Mouse (Mus musculus): ENCODE results near the gene Fahd2a. TPM values are rescaled to one million over a fixed set of nuclear protein-coding genes. Genes with fewer than 3 reads are reported as not detected.

Fahd2a gene
- polyA plus RNA-seq, 1 experiment from 2014 or later: 30.6 TPM

DNA sequence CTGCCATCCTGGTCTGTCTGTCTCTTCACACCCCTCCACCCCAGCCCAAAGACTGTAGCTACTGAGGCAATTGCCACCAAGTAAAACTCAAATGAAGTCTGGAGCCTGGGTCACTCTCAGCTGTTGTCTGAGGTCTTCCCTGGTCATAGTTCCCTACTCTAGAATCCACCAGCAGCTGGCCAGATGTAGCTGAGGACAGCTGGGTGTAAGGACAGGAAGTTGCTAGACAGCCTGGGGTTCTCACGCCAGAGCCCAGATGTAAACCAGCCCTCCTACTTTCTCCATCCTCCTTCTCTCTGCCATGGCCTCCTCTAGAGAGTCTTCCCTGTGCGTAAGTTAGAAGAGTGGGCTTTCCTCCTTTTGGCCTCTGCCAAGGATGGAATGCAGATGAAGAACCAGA, 56.8 kb downstream of the Fahd2a start:
- no peak overlapping the region for H3K4me2 ChIP-seq
- no peaks in the 10 kb centered on the region for H3K4me1 ChIP-seq (ENCODE audit: control insufficient read depth, insufficient read depth, low read length)
- WGBS (ENCODE audit: insufficient replicate concordance): 67% methylated on average over 2 of the region's 2 CpGs
- H3K4me3 ChIP-seq (ENCODE audit: low read depth, low read length): no peak overlapping the region
- no peaks in the 10 kb centered on the region for H3K36me3 ChIP-seq (ENCODE audit: control insufficient read depth, insufficient read depth, low read length)
- no peak for ATAC-seq (replicated peaks; ENCODE audit: insufficient number of reproducible peaks, low FRiP score, low TSS enrichment)
- H3K9ac ChIP-seq (ENCODE audit: low read depth, low read length): no peak overlapping the region
- H3K27me3 ChIP-seq (ENCODE audit: control insufficient read depth, insufficient read depth, low read length): no peaks in the 10 kb centered on the region
- H3K9me3 ChIP-seq (replicated peaks; ENCODE audit: control insufficient read depth, low read length): no peaks in the 10 kb centered on the region
- no peak overlapping the region for H3K27ac ChIP-seq (ENCODE audit: low read depth, low read length)

Other genes with a start within 250 kb of the Fahd2a start
- gene 1810024B03Rik, start 236.3 kb downstream of the Fahd2a start, polyA plus RNA-seq (2014; fragmentation: Nextera tagmentation; extraction: Ambion mirVana): 1.5 and 1.8 TPM in 2 replicates
- 50.5 and 52.9 TPM in 2 replicates for gene Snrnp200, start 236.2 kb downstream of the Fahd2a start, polyA plus RNA-seq (2014; fragmentation: Nextera tagmentation; extraction: Ambion mirVana)
- 52.8 and 53.7 TPM in 2 replicates for gene Ciao1, start 196.7 kb downstream of the Fahd2a start, polyA plus RNA-seq (2014; fragmentation: Nextera tagmentation; extraction: Ambion mirVana)
- gene Tmem127, start 196.7 kb downstream of the Fahd2a start, polyA plus RNA-seq (2014; fragmentation: Nextera tagmentation; extraction: Ambion mirVana): 13.7 and 18.6 TPM in 2 replicates
- 101 and 103 TPM in 2 replicates for gene Stard7, start 174.3 kb downstream of the Fahd2a start, polyA plus RNA-seq (2014; fragmentation: Nextera tagmentation; extraction: Ambion mirVana)
- 17.4 and 18.3 TPM in 2 replicates for gene Dusp2, start 108.4 kb downstream of the Fahd2a start, polyA plus RNA-seq (2014; fragmentation: Nextera tagmentation; extraction: Ambion mirVana)
- gene Astl, start 105.9 kb downstream of the Fahd2a start, polyA plus RNA-seq (2014; fragmentation: Nextera tagmentation; extraction: Ambion mirVana): not detected in 2 replicates
- gene Adra2b, start 81.4 kb downstream of the Fahd2a start, polyA plus RNA-seq (2014; fragmentation: Nextera tagmentation; extraction: Ambion mirVana): 10.2 and 12.0 TPM in 2 replicates
- 0.30 and 0.34 TPM in 2 replicates for gene Gpat2, start 19.4 kb downstream of the Fahd2a start, polyA plus RNA-seq (2014; fragmentation: Nextera tagmentation; extraction: Ambion mirVana)
- 2.0 and 2.3 TPM in 2 replicates for gene Kcnip3, start 77.5 kb upstream of the Fahd2a start, polyA plus RNA-seq (2014; fragmentation: Nextera tagmentation; extraction: Ambion mirVana)
- gene Prom2, start 96.9 kb upstream of the Fahd2a start, polyA plus RNA-seq (2014; fragmentation: Nextera tagmentation; extraction: Ambion mirVana): 0.39 TPM in 1 of 2 replicates, not detected in the other
- 3.1 and 4.0 TPM in 2 replicates for gene Zfp661, start 142.5 kb upstream of the Fahd2a start, polyA plus RNA-seq (2014; fragmentation: Nextera tagmentation; extraction: Ambion mirVana)
- 132 and 154 TPM in 2 replicates for gene Mrps5, start 142.7 kb upstream of the Fahd2a start, polyA plus RNA-seq (2014; fragmentation: Nextera tagmentation; extraction: Ambion mirVana)
- gene Mal, start 212.1 kb upstream of the Fahd2a start, polyA plus RNA-seq (2014; fragmentation: Nextera tagmentation; extraction: Ambion mirVana): 1.2 and 1.8 TPM in 2 replicates

Measured in heart, embryonic 11.5 days (tissue).